Mouse (Mus musculus) spleen, adult 10 weeks (tissue): Measurements from ENCODE around the gene Nop10. TPM values are rescaled to one million over a fixed set of nuclear protein-coding genes. Genes with fewer than 3 reads are reported as not detected.

ENCODE experiments used
- polyA plus RNA-seq: library from polyadenylated mRNA; stranded (reverse); fragments of 350-450 nt; fragmentation: Illumina TruSeq; extraction: RNeasy Lipid Tissue Mini Kit (QIAGEN cat#74804); gene quantifications from one replicate; pipeline ENCODE4 v1.2.3, GENCODE M21; 2015; ENCODE audit warnings: low replicate concordance; ENCODE audit not compliant: insufficient read depth

Nop10 gene
- polyA plus RNA-seq: 87.9 TPM

GRCm38 (mm10) chr2:112261748-112262653 lies at the start of gene Nop10:
TSS of gene Nop10 (plus strand) at chr2:112261926.

GRCm38 (mm10) chr2:112239212-112239934 lies 22.4 kb upstream of the Nop10 start, which contains the start of gene Lpcat4:
TSS of gene Lpcat4 (plus strand) at chr2:112239468.

DNA sequence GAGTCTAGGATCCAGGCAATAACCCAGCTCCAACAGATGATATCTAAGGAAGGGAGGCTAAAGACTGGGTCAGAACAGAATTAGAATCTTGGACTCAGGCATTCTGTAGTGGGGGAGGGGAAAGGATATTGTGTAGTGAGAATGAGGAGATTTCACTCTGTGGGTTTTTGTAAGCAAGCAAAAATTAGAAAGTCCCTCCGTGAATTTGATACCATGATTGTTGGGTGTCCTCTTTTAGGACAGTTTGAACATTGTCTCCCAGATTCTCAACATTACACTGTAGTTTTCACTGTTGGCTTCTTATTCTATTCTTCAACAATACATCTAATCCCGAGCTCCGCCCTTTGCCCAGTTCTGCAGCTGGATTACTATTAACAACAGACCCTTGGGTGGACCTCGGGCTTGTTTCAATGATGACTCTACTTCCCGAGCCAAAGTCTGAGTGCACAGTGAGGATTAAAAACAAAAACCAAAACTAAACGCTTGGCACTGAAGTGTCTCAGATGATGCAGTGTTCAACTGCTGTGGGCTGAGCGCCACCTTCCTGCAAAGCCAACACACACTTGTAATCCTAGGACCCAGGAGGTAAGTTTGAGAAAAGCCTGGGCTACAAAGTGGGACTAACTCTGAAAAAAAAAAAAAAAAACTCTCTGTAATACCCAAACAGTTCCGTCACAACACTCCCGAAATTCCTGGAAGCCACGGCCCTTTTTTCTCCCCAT lies 2.3 kb upstream of the Nop10 start, which contains the start of gene Nutm1:
TSS of gene Nutm1 (minus strand) at position 51 of the 722 bp plus-strand sequence.

GRCm38 (mm10) chr2:112265448-112266241 lies 3.9 kb downstream of the Nop10 start, which contains the start of gene Slc12a6:
TSS of gene Slc12a6 (plus strand) at chr2:112265825.

DNA sequence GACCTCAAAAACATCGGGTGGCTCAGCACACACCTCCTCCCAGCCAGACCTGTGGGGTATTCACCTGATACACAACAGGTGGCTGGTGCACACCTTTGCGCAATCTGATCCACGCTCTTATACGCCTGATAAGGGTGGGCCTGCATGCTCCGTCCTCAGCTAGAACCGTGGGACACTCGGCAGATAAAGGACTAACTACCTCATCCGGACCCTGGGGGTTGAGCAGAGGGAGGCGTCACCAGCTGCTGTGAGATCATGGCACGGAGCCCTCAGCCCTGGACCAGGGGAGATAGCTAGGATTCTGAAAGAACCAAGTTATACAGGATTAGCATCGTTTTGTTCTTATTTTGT lies 4.5 kb downstream of the Nop10 start, which contains the start of gene Gm21985:
TSS of gene Gm21985 (plus strand) at position 73 of the 351 bp plus-strand sequence.

Other genes starting within 250 kb of the Nop10 start
- not detected for gene Olfr1310, start 249.2 kb upstream of the Nop10 start, polyA plus RNA-seq
- not detected for gene Olfr1311, start 237.5 kb upstream of the Nop10 start, polyA plus RNA-seq
- not detected for gene Olfr1312, start 211.7 kb upstream of the Nop10 start, polyA plus RNA-seq
- not detected for gene Olfr1313, start 184.1 kb upstream of the Nop10 start, polyA plus RNA-seq
- not detected for gene Olfr1314, start 165.1 kb upstream of the Nop10 start, polyA plus RNA-seq
- gene Olfr1315-ps1, start 146.5 kb upstream of the Nop10 start, polyA plus RNA-seq: not detected
- gene Olfr1316, start 126.9 kb upstream of the Nop10 start, polyA plus RNA-seq: not detected
- gene Olfr1317, start 121.6 kb upstream of the Nop10 start, polyA plus RNA-seq: not detected
- gene Olfr1318, start 107.7 kb upstream of the Nop10 start, polyA plus RNA-seq: not detected
- gene Lpcat4, start 22.5 kb upstream of the Nop10 start, polyA plus RNA-seq: 7.4 TPM
- gene Nutm1, start 2.6 kb upstream of the Nop10 start, polyA plus RNA-seq: not detected
- gene Slc12a6, start 3.9 kb downstream of the Nop10 start, polyA plus RNA-seq: 225 TPM
- 1.1 TPM for gene Gm21985, start 4.4 kb downstream of the Nop10 start, polyA plus RNA-seq
- gene Emc4, start 106.1 kb downstream of the Nop10 start, polyA plus RNA-seq: 49.4 TPM
- gene Katnbl1, start 117.3 kb downstream of the Nop10 start, polyA plus RNA-seq: 24.6 TPM
- gene Emc7, start 193.1 kb downstream of the Nop10 start, polyA plus RNA-seq: 19.7 TPM
- not detected for gene Chrm5, start 218.8 kb downstream of the Nop10 start, polyA plus RNA-seq
- gene Aven, start 231.0 kb downstream of the Nop10 start, polyA plus RNA-seq: 23.1 TPM